14 mouse cellular contexts compared by ENCODE assay signal in the genomic region with DNA sequence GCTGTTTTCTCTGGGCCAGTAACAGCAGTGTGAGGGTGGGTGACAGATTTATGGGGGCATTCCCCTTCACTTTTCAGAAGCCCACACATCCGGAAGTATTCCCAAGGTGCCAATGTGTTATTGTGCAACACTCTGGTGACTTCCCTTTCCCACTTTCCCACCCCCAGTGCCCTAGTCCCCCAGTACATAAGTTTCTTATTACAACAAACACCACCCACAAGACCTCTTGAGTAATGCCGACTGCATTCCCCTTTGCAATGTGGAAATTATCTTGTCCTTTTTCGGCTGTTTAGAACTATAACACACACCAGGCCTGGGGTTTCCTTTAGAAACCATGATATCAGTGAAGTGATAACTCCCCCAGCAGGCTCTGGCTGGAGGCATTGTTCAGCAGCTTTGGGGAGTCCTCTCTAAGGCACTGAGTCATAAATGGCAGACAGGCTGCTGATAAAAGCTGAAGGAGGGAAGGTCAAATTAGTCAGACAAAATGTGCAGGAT.
A peak's percentile ranks its signal among the peaks of the same experiment; 100 is the strongest.
DNase-seq lines count a peak whose midpoint lies in the region; ATAC-seq and TF ChIP-seq lines count a peak whose summit lies in the region.
"Had no signal": no experiment of that assay in that cellular context is flagged by ENCODE, and none has a peak within 500 bp of the region (broad histone marks: within the 10 kb centered on the region; RNA-seq: fewer than 3 reads in every experiment).

No protein-coding gene starts in this region.

- H3K4me3 ChIP-seq in hindbrain, embryonic 10.5 days = no peak overlapping the region
- H3K4me3 ChIP-seq in hindbrain, postnatal 0 days (ENCODE audit: low read length) = no peak overlapping the region
- no peak overlapping the region for H3K4me3 ChIP-seq in MEL (ENCODE audit: control insufficient read depth in 1 of 2, insufficient read depth in 1 of 2, low read depth in 2 of 2, low read length in 2 of 2)
- H3K4me3 ChIP-seq in stomach, postnatal 0 days (ENCODE audit: low read depth, low read length) = no peak overlapping the region
- no peak overlapping the region for H3K4me3 ChIP-seq in forebrain, embryonic 11.5 days (ENCODE audit: low read depth, low read length)
- H3K4me3 ChIP-seq: embryonic facial prominence, embryonic 13.5 days; megakaryocyte, embryonic 14.5 days had no signal

- H3K27me3 ChIP-seq in hindbrain, embryonic 10.5 days (ENCODE audit: insufficient read depth, poor library complexity, severe bottlenecking) = peaks cover 25% of the 10 kb centered on the region
- no peaks in the 10 kb centered on the region for H3K27me3 ChIP-seq in hindbrain, postnatal 0 days (ENCODE audit: insufficient read depth, low read length)
- H3K27me3 ChIP-seq in MEL (ENCODE audit: control insufficient read depth in 1 of 2, insufficient read depth in 2 of 2, low read length in 2 of 2) = no peaks in the 10 kb centered on the region
- no peaks in the 10 kb centered on the region for H3K27me3 ChIP-seq in stomach, postnatal 0 days (ENCODE audit: control insufficient read depth, insufficient read depth, low read length)
- H3K27me3 ChIP-seq in forebrain, embryonic 11.5 days (ENCODE audit: control insufficient read depth, insufficient read depth, low read length) = peaks cover 4% of the 10 kb centered on the region; the same call in 1 of the 2 replicates
- H3K27me3 ChIP-seq: embryonic facial prominence, embryonic 13.5 days; megakaryocyte, embryonic 14.5 days had no signal

- no peaks in the 10 kb centered on the region for H3K79me2 ChIP-seq in MEL (ENCODE audit: control insufficient read depth, insufficient read depth, low read length, poor library complexity)

- 12% methylated on average over 3 of the region's 3 CpGs for WGBS in hindbrain, embryonic 10.5 days
- WGBS in hindbrain, postnatal 0 days = 27% methylated on average over 3 of the region's 3 CpGs
- WGBS in stomach, postnatal 0 days = 32% methylated on average over 3 of the region's 3 CpGs
- WGBS in forebrain, embryonic 11.5 days = 42% methylated on average over 3 of the region's 3 CpGs

- no peak for TF ChIP-seq RAD21 in MEL (IDR thresholded peaks at IDR 0.05; ENCODE audit: low read depth, low read length)

- no peaks in the 10 kb centered on the region for H3K9me3 ChIP-seq in hindbrain, embryonic 10.5 days
- no peaks in the 10 kb centered on the region for H3K9me3 ChIP-seq in hindbrain, postnatal 0 days (ENCODE audit: low read length)
- no peaks in the 10 kb centered on the region for H3K9me3 ChIP-seq in MEL (replicated peaks; ENCODE audit: insufficient read depth, low read length)
- no peaks in the 10 kb centered on the region for H3K9me3 ChIP-seq in stomach, postnatal 0 days (ENCODE audit: control insufficient read depth, low read length)
- no peaks in the 10 kb centered on the region for H3K9me3 ChIP-seq in forebrain, embryonic 11.5 days (ENCODE audit: control insufficient read depth, low read length)
- H3K9me3 ChIP-seq: embryonic facial prominence, embryonic 13.5 days had no signal

- H3K4me2 ChIP-seq in hindbrain, postnatal 0 days (ENCODE audit: low read depth, low read length) = no peak overlapping the region
- H3K4me2 ChIP-seq in stomach, postnatal 0 days (replicated peaks; ENCODE audit: low read depth) = no peak overlapping the region
- H3K4me2 ChIP-seq in forebrain, embryonic 11.5 days (ENCODE audit: low read depth, low read length, severe bottlenecking) = no peak overlapping the region
- H3K4me2 ChIP-seq: embryonic facial prominence, embryonic 13.5 days had no signal

- peaks cover 56% of the 10 kb centered on the region for H3K4me1 ChIP-seq in hindbrain, embryonic 10.5 days (replicated peaks)
- H3K4me1 ChIP-seq in hindbrain, postnatal 0 days (ENCODE audit: insufficient read depth, low read length) = no peaks in the 10 kb centered on the region
- H3K4me1 ChIP-seq in MEL (ENCODE audit: control insufficient read depth in 1 of 2, insufficient read depth in 2 of 2, low read length in 2 of 2) = no peaks in the 10 kb centered on the region
- H3K4me1 ChIP-seq in stomach, postnatal 0 days (replicated peaks; ENCODE audit: control insufficient read depth, insufficient read depth) = no peaks in the 10 kb centered on the region; the same call in 1 of the 2 replicates
- H3K4me1 ChIP-seq in forebrain, embryonic 11.5 days (replicated peaks; ENCODE audit: control insufficient read depth, insufficient read depth, low read length) = peaks cover 26% of the 10 kb centered on the region
- H3K4me1 ChIP-seq: megakaryocyte, embryonic 14.5 days had no signal

- no peak for TF ChIP-seq CTCF in hindbrain, postnatal 0 days (IDR thresholded peaks at IDR 0.05; ENCODE audit: low read depth)
- TF ChIP-seq CTCF in MEL (IDR thresholded peaks at IDR 0.05 in 2 of 3, conservative IDR thresholded peaks at IDR 0.05 in 1 of 3; ENCODE audit: control insufficient read depth in 1 of 3, insufficient read depth in 1 of 3, low read depth in 2 of 3, low read length in 3 of 3, poor library complexity in 1 of 3, severe bottlenecking in 1 of 3) = no peak
- no peak for TF ChIP-seq CTCF in stomach, postnatal 0 days (IDR thresholded peaks at IDR 0.05; ENCODE audit: low read depth)

- no peak for ATAC-seq in hindbrain, postnatal 0 days
- ATAC-seq in stomach, postnatal 0 days (ENCODE audit: low FRiP score, low TSS enrichment) = no peak
- no peak for ATAC-seq in forebrain, embryonic 11.5 days (replicated peaks; ENCODE audit: low FRiP score)

- peak overlapping the region; percentile 75 for H3K27ac ChIP-seq in hindbrain, embryonic 10.5 days
- H3K27ac ChIP-seq in hindbrain, postnatal 0 days = no peak overlapping the region
- no peak overlapping the region; the same call in 1 of the 2 replicates for H3K27ac ChIP-seq in MEL (ENCODE audit: control insufficient read depth, low read depth, low read length)
- no peak overlapping the region for H3K27ac ChIP-seq in stomach, postnatal 0 days (replicated peaks)
- no peak overlapping the region for H3K27ac ChIP-seq in forebrain, embryonic 11.5 days (ENCODE audit: low read depth, low read length)
- H3K27ac ChIP-seq: embryonic facial prominence, embryonic 13.5 days had no signal

- no peaks in the 10 kb centered on the region for H3K36me3 ChIP-seq in hindbrain, embryonic 10.5 days
- no peaks in the 10 kb centered on the region for H3K36me3 ChIP-seq in hindbrain, postnatal 0 days (ENCODE audit: insufficient read depth, low read length)
- no peaks in the 10 kb centered on the region for H3K36me3 ChIP-seq in MEL (ENCODE audit: control insufficient read depth in 1 of 2, insufficient read depth in 2 of 2, low read length in 2 of 2)
- H3K36me3 ChIP-seq in stomach, postnatal 0 days (ENCODE audit: control insufficient read depth, insufficient read depth, low read length) = no peaks in the 10 kb centered on the region
- no peaks in the 10 kb centered on the region for H3K36me3 ChIP-seq in forebrain, embryonic 11.5 days (ENCODE audit: control insufficient read depth, insufficient read depth, low read length)
- H3K36me3 ChIP-seq: embryonic facial prominence, embryonic 13.5 days had no signal

- no peak for TF ChIP-seq POLR2A in MEL (IDR thresholded peaks at IDR 0.05; ENCODE audit: control insufficient read depth in 1 of 2, insufficient read depth in 1 of 2, low read depth in 1 of 2, low read length in 2 of 2, poor library complexity in 1 of 2)

- no peak for TF ChIP-seq EP300 in MEL (IDR thresholded peaks at IDR 0.05; ENCODE audit: low read depth in 1 of 2, low read length in 2 of 2)
- TF ChIP-seq EP300 in stomach, postnatal 0 days (optimal IDR thresholded peaks at IDR 0.05) = no peak

- no peak overlapping the region for H3K9ac ChIP-seq in hindbrain, postnatal 0 days (replicated peaks; ENCODE audit: low read length)
- H3K9ac ChIP-seq in MEL (ENCODE audit: control insufficient read depth, low read depth, low read length, poor library complexity, severe bottlenecking) = no peak overlapping the region
- no peak overlapping the region for H3K9ac ChIP-seq in stomach, postnatal 0 days (ENCODE audit: low read length)
- no peak overlapping the region for H3K9ac ChIP-seq in forebrain, embryonic 11.5 days (ENCODE audit: low read length)
- H3K9ac ChIP-seq: embryonic facial prominence, embryonic 13.5 days had no signal

- DNase-seq in hindbrain, embryonic 10.5 days (ENCODE audit: low spot score) = no peak
- DNase-seq in hindbrain, postnatal 0 days (ENCODE audit: low spot score) = no peak
- peak; percentile 28 for DNase-seq in MEL (ENCODE audit: low read depth, low spot score)
- DNase-seq in brain, adult 2 months (ENCODE audit: low read depth, low spot score) = peak; percentile 80
- peak; percentile 5 for DNase-seq in heart, postnatal 4 days
- no peak for DNase-seq in spleen, adult 12 weeks (ENCODE audit: low spot score)
- no peak for DNase-seq in stomach, postnatal 0 days (ENCODE audit: low spot score)
- no peak for DNase-seq in forebrain, embryonic 11.5 days (ENCODE audit: low spot score)
- DNase-seq: gastrocnemius, postnatal 36 days; kidney, adult 8-10 months; left cerebral cortex, postnatal 4 days; thymus, adult 18-20 months had no signal

TF ChIP-seq in MEL, 35 proteins besides CTCF, POLR2A, EP300 and RAD21:
- TF ChIP-seq USF1 (IDR thresholded peaks at IDR 0.05; ENCODE audit: low read depth, low read length) (no peak), GABPA (IDR thresholded peaks at IDR 0.05; ENCODE audit: low read depth, low read length) (no peak), MYB (IDR thresholded peaks at IDR 0.05; ENCODE audit: low read depth, low read length) (no peak), BHLHE40 (IDR thresholded peaks at IDR 0.05; ENCODE audit: borderline replicate concordance, low read depth, low read length) (no peak), TCF12 (IDR thresholded peaks at IDR 0.05; ENCODE audit: low read depth, low read length) (no peak), RCOR1 (IDR thresholded peaks at IDR 0.05; ENCODE audit: low read depth, low read length) (no peak), CHD2 (IDR thresholded peaks at IDR 0.05; ENCODE audit: low read length) (no peak), NRF1 (IDR thresholded peaks at IDR 0.05; ENCODE audit: insufficient read depth, low read depth, low read length, poor library complexity, severe bottlenecking) (no peak), TAL1 (IDR thresholded peaks at IDR 0.05; ENCODE audit: low read length) (no peak), GATA1 (IDR thresholded peaks at IDR 0.05; ENCODE audit: low read depth, low read length) (no peak), ETS1 (IDR thresholded peaks at IDR 0.05; ENCODE audit: low read depth, low read length) (no peak), POLR2AphosphoS2 (IDR thresholded peaks at IDR 0.05; ENCODE audit: low read length) (no peak), SMC3 (IDR thresholded peaks at IDR 0.05; ENCODE audit: low read depth, low read length) (no peak), JUND (IDR thresholded peaks at IDR 0.05; ENCODE audit: low read depth, low read length) (no peak), KAT2A (conservative IDR thresholded peaks at IDR 0.05; ENCODE audit: low read depth, low read length) (no peak), NELFE (IDR thresholded peaks at IDR 0.05; ENCODE audit: low read depth, low read length) (no peak)

Comparison
In these comparisons a context has a peak if more than half of its experiments do, and no peak if none do; other contexts are left out.
1. DNase-seq: peak in MEL (single experiment), brain, adult 2 months (single experiment) and heart, postnatal 4 days (single experiment); none in hindbrain, embryonic 10.5 days (single experiment), hindbrain, postnatal 0 days (single experiment), spleen, adult 12 weeks (single experiment), stomach, postnatal 0 days (single experiment) and forebrain, embryonic 11.5 days (single experiment).